Mouse (Mus musculus) stomach, postnatal 0 days (tissue): ENCODE results near the gene Frmd6. TPM values are rescaled to one million over a fixed set of nuclear protein-coding genes. Genes with fewer than 3 reads are reported as not detected.

Source experiments
- ATAC-seq: fragments of 200-750 bp; cut with Nextera tagmentation; 2 replicates; pipeline ENCODE4 v1.8.0; 2017; ENCODE audit not compliant: low FRiP score, low TSS enrichment
- DNase-seq: peaks from one replicate; pipeline ENCODE4 v3.0.0-alpha.2; 2016; ENCODE audit warnings: low spot score
- H3K27ac ChIP-seq: fragments of 300-500 bp; sonication (generic); replicated peaks from 2 replicates; pipeline ENCODE4 v1.5.1; 2014; ENCODE audit warnings: mild to moderate bottlenecking, control low read depth
- H3K27me3 ChIP-seq: fragments of 300-500 bp; sonication (generic); 2 replicates; pipeline ENCODE4 v1.6.1; 2014; ENCODE audit warnings: low read length; ENCODE audit not compliant: control insufficient read depth, insufficient read depth
- H3K36me3 ChIP-seq: fragments of 300-500 bp; sonication (generic); 2 replicates; pipeline ENCODE4 v1.6.1; 2014; ENCODE audit warnings: low read length, mixed read lengths; ENCODE audit not compliant: control insufficient read depth, insufficient read depth
- H3K4me1 ChIP-seq: fragments of 300-500 bp; sonication (generic); replicated peaks from 2 replicates; pipeline ENCODE4 v1.6.1; 2014; ENCODE audit warnings: antibody characterized with exemption; ENCODE audit not compliant: control insufficient read depth, insufficient read depth
- H3K4me2 ChIP-seq: fragments of 300-500 bp; sonication (generic); replicated peaks from 2 replicates; pipeline ENCODE4 v1.6.1; 2014; ENCODE audit warnings: low read depth, mild to moderate bottlenecking, control low read depth, moderate library complexity
- H3K4me3 ChIP-seq: fragments of 300-500 bp; sonication (generic); 2 replicates; pipeline ENCODE4 v1.5.1; 2014; ENCODE audit warnings: low read depth, low read length, control low read depth
- H3K9ac ChIP-seq: fragments of 300-500 bp; sonication (generic); 2 replicates; pipeline ENCODE4 v1.6.1; 2014; ENCODE audit warnings: mild to moderate bottlenecking, low read length, control low read depth, mixed read lengths
- H3K9me3 ChIP-seq: fragments of 300-500 bp; sonication (generic); 2 replicates; pipeline ENCODE4 v1.6.1; 2016; ENCODE audit warnings: low read length; ENCODE audit not compliant: control insufficient read depth
- CTCF ChIP-seq: IDR thresholded peaks from 2 replicates; pipeline ENCODE4 v1.5.1; 2016; ENCODE audit warnings: antibody characterized with exemption, low read depth, mild to moderate bottlenecking, moderate library complexity
- EP300 ChIP-seq: optimal IDR thresholded peaks from 2 replicates; pipeline ENCODE3; 2016; ENCODE audit warnings: antibody characterized with exemption
- WGBS: fragments of 180-500 bp; shearing (Covaris S2); extraction: QIAGEN DNeasy Blood & Tissue Kit; methylation state at CpG from one replicate; pipeline ENCODE4 v1.1.7; 2014; 5-methylcytosine and 5-hydroxymethylcytosine counted together
- polyA plus RNA-seq: library from polyadenylated mRNA; unstranded; fragments of >200 nt; fragmentation: Nextera tagmentation; extraction: Ambion mirVana; gene quantifications from 2 replicates; pipeline ENCODE4 v1.2.1, GENCODE M21; 2015

Frmd6 gene
- polyA plus RNA-seq, 1 experiment from 2014 or later = 17.1 TPM

DNA sequence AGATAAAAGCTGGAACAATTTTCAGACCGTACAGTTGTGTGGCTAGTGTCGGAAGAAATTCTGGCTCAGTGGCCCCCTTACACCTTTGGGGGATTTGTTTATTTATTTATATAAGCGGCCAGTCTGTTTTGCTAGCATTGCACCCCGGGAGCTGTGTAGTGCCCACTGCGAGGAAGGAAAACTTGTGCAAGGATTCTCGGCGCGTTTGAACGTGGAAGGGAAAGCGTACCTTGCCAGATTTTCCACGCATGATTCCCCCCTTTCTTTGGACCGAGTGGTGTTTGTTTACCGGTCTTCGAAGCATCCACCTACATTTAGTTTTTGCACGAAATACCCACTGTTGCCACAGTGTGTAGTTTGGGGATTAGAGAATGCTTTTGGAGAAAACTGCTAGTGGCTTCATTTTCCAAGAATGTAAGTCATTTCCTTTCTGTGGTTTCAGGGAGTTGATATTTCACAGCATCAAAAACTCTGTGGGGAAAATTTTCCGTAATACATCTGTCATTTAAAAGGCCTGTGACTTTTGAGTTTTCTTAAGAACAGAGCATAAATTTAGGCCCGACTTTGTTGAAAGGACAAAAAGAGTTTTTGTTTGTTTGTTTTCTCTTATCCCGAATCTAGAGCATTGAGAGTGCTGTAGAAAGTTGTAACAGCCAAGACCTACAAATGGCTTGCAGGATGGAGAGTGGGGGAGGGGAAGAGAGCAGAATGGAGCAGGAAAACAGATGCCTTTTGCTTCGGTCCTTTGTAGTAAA, 1.2 kb downstream of the Frmd6 start:
- peak overlapping the region; percentile 74 for H3K4me2 ChIP-seq
- peak overlapping the region; percentile 95 for H3K9ac ChIP-seq
- H3K27me3 ChIP-seq = no peaks in the 10 kb centered on the region
- no peaks in the 10 kb centered on the region for H3K9me3 ChIP-seq
- H3K27ac ChIP-seq = peak overlapping the region; percentile 99
- ATAC-seq (no peak), DNase-seq (no peak)
- H3K36me3 ChIP-seq = no peaks in the 10 kb centered on the region
- TF ChIP-seq EP300 (no peak), CTCF (no peak)
- H3K4me1 ChIP-seq = no peaks in the 10 kb centered on the region; the same call in 1 of the 2 replicates
- 2% methylated on average over 19 of the region's 19 CpGs for WGBS
- H3K4me3 ChIP-seq = peak overlapping the region; percentile 93

DNA sequence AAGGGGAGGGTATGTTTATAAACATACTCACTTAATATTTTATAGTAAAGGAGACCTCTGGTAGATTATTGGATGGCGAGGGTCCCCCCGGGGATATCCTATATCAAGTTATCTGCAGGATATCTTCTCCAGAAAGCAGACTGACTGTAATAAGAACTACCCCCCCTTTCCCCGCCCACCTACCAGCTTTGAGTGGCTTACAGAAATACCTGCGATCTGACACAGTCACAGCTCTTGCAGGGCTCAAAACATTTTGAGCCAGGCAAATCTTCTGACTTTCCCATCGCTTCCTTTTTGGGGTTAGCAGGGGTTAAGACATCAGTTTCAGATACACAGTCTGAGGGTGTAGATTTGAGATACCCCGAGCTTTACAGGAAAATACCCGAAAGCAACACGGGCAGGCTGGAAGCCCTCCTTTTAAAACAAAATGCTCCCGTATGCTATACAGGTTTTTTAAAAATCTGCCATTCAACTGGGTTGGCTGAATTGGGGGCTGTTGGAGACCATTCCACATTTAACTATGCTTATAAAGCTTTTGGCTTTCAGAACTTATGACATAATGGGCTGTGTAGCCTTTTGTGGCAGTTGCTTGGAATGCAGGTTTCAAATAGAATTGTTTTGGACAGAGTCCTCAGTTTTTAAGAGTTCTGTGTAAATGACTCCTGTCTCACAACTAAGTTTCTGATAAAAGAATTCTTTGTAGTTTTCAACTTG, 2.0 kb downstream of the Frmd6 start:
- H3K4me3 ChIP-seq = peak overlapping the region; percentile 93
- H3K27ac ChIP-seq = no peak overlapping the region
- no peaks in the 10 kb centered on the region for H3K9me3 ChIP-seq
- WGBS = 26% methylated on average over 9 of the region's 9 CpGs
- TF ChIP-seq CTCF = no peak
- no peak for TF ChIP-seq EP300
- DNase-seq (no peak), ATAC-seq (no peak)
- H3K9ac ChIP-seq = peak overlapping the region; percentile 32; the same call in 1 of the 2 replicates
- H3K4me1 ChIP-seq = no peaks in the 10 kb centered on the region; the same call in 1 of the 2 replicates
- no peaks in the 10 kb centered on the region for H3K27me3 ChIP-seq
- H3K4me2 ChIP-seq = peak overlapping the region; percentile 74
- H3K36me3 ChIP-seq = no peaks in the 10 kb centered on the region

DNA sequence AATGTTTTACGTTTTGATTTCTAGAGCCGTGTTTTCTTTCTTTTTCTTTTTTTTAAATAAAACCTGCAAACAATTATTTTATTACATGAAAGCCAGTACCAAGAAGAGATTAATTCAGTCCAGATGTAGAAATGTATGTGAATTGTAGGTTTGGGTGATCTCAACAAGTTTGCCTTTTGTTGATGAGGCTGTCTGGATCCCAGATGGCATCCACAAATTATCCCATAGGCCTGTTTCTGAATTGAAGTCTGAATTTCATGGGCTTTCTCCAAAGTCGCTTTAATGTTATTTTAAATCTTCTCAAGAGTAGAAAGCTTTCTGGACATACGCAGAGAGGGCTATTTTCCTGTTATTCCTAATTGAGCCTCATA, 2.6 kb downstream of the Frmd6 start:
- H3K4me2 ChIP-seq = peak overlapping the region; percentile 74
- H3K27me3 ChIP-seq = no peaks in the 10 kb centered on the region
- H3K36me3 ChIP-seq = no peaks in the 10 kb centered on the region
- no peak overlapping the region for H3K27ac ChIP-seq
- no peaks in the 10 kb centered on the region for H3K9me3 ChIP-seq
- no peak for ATAC-seq
- no peaks in the 10 kb centered on the region; the same call in 1 of the 2 replicates for H3K4me1 ChIP-seq
- no peak for TF ChIP-seq CTCF
- TF ChIP-seq EP300 = no peak
- no peak overlapping the region for H3K9ac ChIP-seq
- H3K4me3 ChIP-seq = peak overlapping the region; percentile 93; the same call in 1 of the 2 replicates
- 59% methylated on average over 4 of the region's 4 CpGs for WGBS
- no peak for DNase-seq

DNA sequence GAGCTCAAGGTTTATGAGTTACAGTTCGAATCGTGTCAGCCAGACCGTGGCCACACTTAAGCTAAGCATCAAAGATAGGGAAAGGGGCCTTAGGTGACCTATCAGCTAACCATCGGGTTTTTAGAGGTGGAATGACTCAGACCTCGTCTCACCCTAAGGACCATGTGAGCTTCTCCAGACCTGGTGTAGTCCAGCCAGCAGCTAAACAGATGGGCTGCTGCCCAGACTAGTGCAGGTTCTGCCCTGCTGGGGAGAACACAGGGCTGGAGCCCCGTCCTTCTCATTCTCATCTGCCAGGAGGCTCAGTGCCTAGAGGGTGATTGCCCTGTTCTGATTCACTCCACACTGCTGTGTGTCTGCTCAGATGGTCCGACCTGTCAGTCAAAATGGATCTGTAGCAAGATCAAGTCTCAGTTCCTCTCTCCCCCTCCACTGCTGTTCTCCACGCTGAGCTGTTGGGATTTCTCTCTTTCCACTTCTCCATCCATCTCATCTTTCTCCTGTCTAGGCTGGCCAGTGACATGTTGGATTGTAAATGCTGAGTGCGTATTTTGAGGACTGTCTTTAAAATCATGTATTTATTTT, 5.8 kb downstream of the Frmd6 start:
- Histone ChIP-seq H3K27me3 (no peaks in the 10 kb centered on the region), H3K27ac (no peak overlapping the region), H3K36me3 (no peaks in the 10 kb centered on the region), H3K4me2 (no peak overlapping the region), H3K4me3 (no peak overlapping the region), H3K9me3 (no peaks in the 10 kb centered on the region), H3K4me1 (no peaks in the 10 kb centered on the region; the same call in 1 of the 2 replicates), H3K9ac (no peak overlapping the region)
- ATAC-seq = peak; percentile 58; the same call in 1 of the 2 replicates
- DNase-seq = no peak
- WGBS = 60% methylated on average over 9 of the region's 9 CpGs
- TF ChIP-seq EP300 (no peak), CTCF (no peak)

DNA sequence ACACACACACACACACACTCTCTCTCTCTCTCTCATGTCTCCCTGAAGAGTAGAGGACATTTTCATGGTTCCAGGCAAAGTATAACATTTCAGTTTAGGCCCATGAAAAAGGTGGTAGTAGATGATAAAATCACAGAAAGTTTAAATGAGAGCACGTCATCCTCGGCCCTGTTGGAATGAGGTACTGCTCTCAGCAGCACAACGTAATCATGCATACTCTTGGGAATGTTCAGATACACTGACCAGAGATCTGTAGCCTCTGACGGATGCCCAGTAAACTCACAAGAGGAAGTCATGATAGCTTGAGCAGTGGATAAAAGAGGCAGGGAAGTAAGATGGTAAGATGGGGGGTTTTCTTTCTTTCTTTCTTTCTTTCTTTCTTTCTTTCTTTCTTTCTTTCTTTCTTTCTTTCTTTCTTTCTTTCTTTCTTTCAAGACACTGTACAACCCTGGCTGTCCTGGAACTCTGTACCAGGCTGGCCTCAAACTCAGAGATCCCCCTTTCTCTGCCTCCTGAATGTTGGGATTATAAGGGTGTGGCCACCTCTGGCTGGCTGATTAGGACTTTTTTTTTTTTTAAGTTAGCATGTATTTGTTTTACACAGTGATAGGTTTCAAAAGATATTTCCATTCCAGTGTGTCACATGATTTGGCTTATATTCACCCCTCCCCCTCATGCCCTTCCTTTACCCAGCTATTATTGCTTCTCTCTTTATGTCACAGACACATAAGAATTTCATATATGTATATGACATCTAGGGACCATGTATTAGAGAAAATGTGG, 7.1 kb downstream of the Frmd6 start:
- no peaks in the 10 kb centered on the region for H3K9me3 ChIP-seq
- H3K4me1 ChIP-seq = no peaks in the 10 kb centered on the region; the same call in 1 of the 2 replicates
- no peak overlapping the region for H3K4me2 ChIP-seq
- no peak overlapping the region for H3K4me3 ChIP-seq
- no peaks in the 10 kb centered on the region for H3K36me3 ChIP-seq
- H3K27ac ChIP-seq = no peak overlapping the region
- no peaks in the 10 kb centered on the region for H3K27me3 ChIP-seq
- 53% methylated on average over 4 of the region's 4 CpGs for WGBS
- DNase-seq (no peak), ATAC-seq (no peak)
- TF ChIP-seq EP300 (no peak), CTCF (no peak)
- H3K9ac ChIP-seq = no peak overlapping the region
